Mouse (Mus musculus) inflammation-experienced regulatory T-cells (primary cell): ENCODE data around the gene Thsd4. TPM values are rescaled to one million over a fixed set of nuclear protein-coding genes. Genes with fewer than 3 reads are reported as not detected.

Experiments
- polyA plus RNA-seq, 2 experiments: library from polyadenylated mRNA; unstranded; fragments of 100-300 nt; shearing (Covaris generic); gene quantifications; one replicate each; pipeline ENCODE4 v1.2.1; 2017

The Thsd4 gene
- polyA plus RNA-seq = 1 to 10 TPM in 1 of 2 experiments, under 1 TPM in 1; 0.24 to 1.8 TPM

DNA sequence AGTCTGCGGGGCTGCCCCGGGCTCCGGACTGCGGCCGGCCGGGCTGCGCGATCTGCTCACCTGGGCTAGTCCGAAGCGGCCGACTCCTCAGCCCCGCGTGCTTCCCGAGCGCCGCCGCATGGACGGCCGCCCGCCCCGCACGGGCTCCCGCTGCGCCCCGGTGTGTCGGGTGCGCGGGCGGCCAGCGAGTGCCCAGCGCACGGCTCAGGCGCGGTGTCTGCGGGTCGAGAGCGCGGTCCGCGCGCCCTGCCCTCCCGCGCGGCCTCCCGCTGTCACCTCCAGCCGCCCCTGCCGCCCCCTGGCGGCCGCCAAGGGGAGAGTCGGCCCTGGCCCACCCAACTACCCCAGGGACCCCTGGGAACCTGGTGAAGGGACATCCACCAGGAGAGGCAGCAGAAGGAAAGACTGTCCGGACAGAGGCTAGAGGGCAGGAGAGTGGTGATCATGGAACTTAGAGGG is at the start of gene Thsd4:
Gene Thsd4 (minus strand): TSS at position 241 of the 459 bp plus-strand sequence.

DNA sequence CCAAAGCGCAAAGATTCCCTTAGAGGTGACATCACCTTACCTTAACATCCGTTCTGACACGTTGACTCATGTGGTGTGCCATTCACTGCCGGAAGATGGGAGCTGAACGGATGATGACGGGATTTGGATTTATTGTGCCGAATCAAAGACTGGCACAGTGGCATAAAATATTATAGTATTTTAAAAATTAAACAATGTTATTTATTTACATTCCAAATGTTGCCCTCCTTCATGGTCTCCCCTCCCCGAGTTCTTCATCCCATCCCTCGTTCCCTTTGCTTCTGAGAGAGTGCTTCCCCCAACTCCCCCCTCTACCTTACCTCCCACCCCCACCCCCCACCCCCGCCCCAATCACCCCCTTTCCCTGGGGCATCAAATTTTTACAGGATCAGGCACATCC is 561.3 kb downstream of the Thsd4 start, which contains the start of gene Nr2e3:
Gene Nr2e3 (minus strand): TSS at position 101 of the 400 bp plus-strand sequence.

Other genes with a start within 250 kb of the Thsd4 start
- 1 to 10 TPM; 2.5 to 3.8 TPM for gene Lrrc49, start 166.1 kb upstream of the Thsd4 start, polyA plus RNA-seq
- gene Larp6, start 190.9 kb upstream of the Thsd4 start, polyA plus RNA-seq = under 1 TPM in 1 of 2 experiments, not detected in 1; 0.38 TPM